Mouse (Mus musculus) G1E (cell line): ENCODE data around the gene Tktl2.

Experiments used
- CTCF ChIP-seq: IDR thresholded peaks from 2 replicates; pipeline ENCODE4 v1.5.1; 2012; ENCODE audit warnings: low read depth, low read length, inconsistent platforms, mixed read lengths
- TAL1 ChIP-seq: conservative IDR thresholded peaks from 2 replicates; pipeline ENCODE4 v1.6.1; 2012; ENCODE audit warnings: low read depth, low read length, inconsistent platforms, mixed read lengths

- TF ChIP-seq CTCF: no peak
- no peak for TF ChIP-seq TAL1
These were observed 8.2 kb upstream of the Tktl2 start for GRCm38 (mm10) chr8:66503381-66503780.
